Mouse (Mus musculus) Patski (cell line): ENCODE measurements around the gene ccdc198. TPM values are rescaled to one million over a fixed set of nuclear protein-coding genes. Genes with fewer than 3 reads are reported as not detected.

Experiments used
- ATAC-seq: fragments of 100-300 bp; one replicate; pipeline ENCODE4 v1.8.0; 2021
- CTCF ChIA-PET: fragments of 350-600 bp; sonication (Branson Sonifier 250); formaldehyde crosslinking; loops from one replicate; lab custom pipeline; 2022; ENCODE audit warnings: inconsistent platforms; lab: Charles Lee
- POLR2A ChIA-PET: fragments of 350-600 bp; sonication (Branson Sonifier 250); formaldehyde crosslinking; loops from one replicate; lab custom pipeline; 2022; ENCODE audit warnings: antibody characterized with exemption, inconsistent platforms; lab: Charles Lee
- DNase-seq: peaks from one replicate; pipeline ENCODE4 v3.0.0-alpha.2; 2011; ENCODE audit warnings: low read depth, low spot score
- H3K27me3 ChIP-seq: fragments of 371-371 bp; one replicate; pipeline ENCODE4 v1.5.1; 2021
- CTCF ChIP-seq: fragments of 100-300 bp; IDR thresholded peaks from one replicate; pipeline ENCODE4 v1.5.1; 2021
- in situ Hi-C: fragments of 300-500 bp; cut with MboI; formaldehyde crosslinking; loops from 3 replicates; pipeline ENCODE4 v1.11.1; 2018; ENCODE audit warnings: low pct_unique_long_range_greater_than_20kb, mixed read lengths
- polyA plus RNA-seq: library from polyadenylated mRNA; unstranded; gene quantifications from one replicate; pipeline ENCODE4 v1.2.3, GENCODE M21; 2021

ccdc198 gene
- polyA plus RNA-seq, 1 experiment from 2014 or later = 92.5 TPM

- TF ChIP-seq CTCF = no peak
- DNase-seq (no peak), ATAC-seq (no peak)
- ChIA-PET POLR2A (interaction anchor here (0.8 kb wide), 1 partner anchor 9 kb away, joined by 3 read pairs; no protein-coding TSS in a partner anchor), CTCF (interaction anchor here (1.1 kb wide), 1 partner anchor 10 kb away, joined by 3 read pairs; no protein-coding TSS in a partner anchor)
- in situ Hi-C loops = no loop called here
- H3K27me3 ChIP-seq = no peaks in the 10 kb centered on the region
These were observed 44.0 kb downstream of the ccdc198 start for GRCm38 (mm10) chr14:49201073-49201778.

DNA sequence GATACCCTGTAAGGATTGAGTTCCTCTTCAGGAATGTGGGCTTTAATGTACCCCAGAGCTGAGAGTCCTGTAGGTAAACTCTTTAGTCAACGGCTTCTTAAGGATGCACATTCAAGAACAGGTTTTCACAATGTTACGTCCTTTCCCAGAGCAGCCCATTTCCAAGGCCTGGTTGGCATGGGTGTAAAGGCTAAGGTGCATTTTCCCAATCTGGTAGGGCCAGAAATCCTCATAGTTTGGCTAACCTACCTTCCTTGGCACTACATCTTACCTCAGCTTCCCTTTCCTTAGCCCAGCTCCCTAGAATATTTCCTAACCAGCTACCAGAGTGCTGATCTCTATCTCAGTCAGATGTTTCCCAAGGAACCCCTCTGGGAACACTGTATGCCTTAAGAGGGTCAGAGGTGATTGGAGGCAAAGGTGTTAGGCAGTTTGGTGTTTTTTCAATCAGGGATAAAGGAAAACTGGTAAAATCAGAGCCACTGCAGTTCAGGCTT is 48.2 kb downstream of the ccdc198 start:
- ATAC-seq = no peak
- in situ Hi-C loops = no loop called here
- no peaks in the 10 kb centered on the region for H3K27me3 ChIP-seq
- ChIA-PET CTCF (interaction anchor here (1.6 kb wide), 1 partner anchor 17 kb away, joined by 7 read pairs; no protein-coding TSS in a partner anchor), POLR2A (no interaction called here)
- DNase-seq = no peak
- no peak for TF ChIP-seq CTCF

GRCm38 (mm10) chr14:49186270-49186669 is 59.0 kb downstream of the ccdc198 start:
- ChIA-PET POLR2A (no interaction called here), CTCF (no interaction called here)
- ATAC-seq = no peak
- in situ Hi-C loops = no loop called here
- H3K27me3 ChIP-seq = no peaks in the 10 kb centered on the region
- TF ChIP-seq CTCF = no peak
- DNase-seq = no peak

DNA sequence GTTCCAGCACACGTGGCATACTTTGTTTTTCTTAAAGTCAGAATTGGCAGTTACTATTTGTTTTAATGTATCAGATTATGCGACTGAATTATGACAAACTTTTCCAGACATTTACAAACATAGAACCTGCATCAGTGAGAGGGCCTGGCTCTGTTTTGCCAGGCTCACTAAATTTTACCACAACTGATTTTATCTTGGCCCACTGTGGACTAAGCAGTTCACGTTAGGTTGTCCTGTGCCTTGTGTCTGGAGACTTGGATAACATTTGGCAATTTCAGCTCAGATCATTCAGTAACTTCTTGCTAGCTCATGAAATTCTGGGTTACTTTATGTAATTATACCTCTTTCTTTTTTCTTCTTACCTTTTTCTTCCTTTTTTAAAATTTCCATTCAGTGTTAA is 65.5 kb downstream of the ccdc198 start:
- no peak for TF ChIP-seq CTCF
- POLR2A ChIA-PET = no interaction called here
- DNase-seq (no peak), ATAC-seq (no peak)
- CTCF ChIA-PET = interaction anchor here (1.7 to 2.6 kb wide), 2 partner anchors 9 to 17 kb away, joined by 4 to 7 read pairs; no protein-coding TSS in a partner anchor
- in situ Hi-C loops = no loop called here
- no peaks in the 10 kb centered on the region for H3K27me3 ChIP-seq

- POLR2A ChIA-PET = interaction anchor here (1.1 to 1.4 kb wide), 2 partner anchors 10 to 15 kb away, joined by 3 to 4 read pairs; no protein-coding TSS in a partner anchor
- ATAC-seq (peak; percentile 7), DNase-seq (no peak)
- no peaks in the 10 kb centered on the region for H3K27me3 ChIP-seq
- no peak for TF ChIP-seq CTCF
- in situ Hi-C loops = no loop called here
- CTCF ChIA-PET = interaction anchor here (1.0 to 3.1 kb wide), 3 partner anchors 11 to 20 kb away, joined by 3 to 12 read pairs (median 4); no protein-coding TSS in a partner anchor
These were observed 71.8 kb downstream of the ccdc198 start for GRCm38 (mm10) chr14:49173290-49174135.

DNA sequence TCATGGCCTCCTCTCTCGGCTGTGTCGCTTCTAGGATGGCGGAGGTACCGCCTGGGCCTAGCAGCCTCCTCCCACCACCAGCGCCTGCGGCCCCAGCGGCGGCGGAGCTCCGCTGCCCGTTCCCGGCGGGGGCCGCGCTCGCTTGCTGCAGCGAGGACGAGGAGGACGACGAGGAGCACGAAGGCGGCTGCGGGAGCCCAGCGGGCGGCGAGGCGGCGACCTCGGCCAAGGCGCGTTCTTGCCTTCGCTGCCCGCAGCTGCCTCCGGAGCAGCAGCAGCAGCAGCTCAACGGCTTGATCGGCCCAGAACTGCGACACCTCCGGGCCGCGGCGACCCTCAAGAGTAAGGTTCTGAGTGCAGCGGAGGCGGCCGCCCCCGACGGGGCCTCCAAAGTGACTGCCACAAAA is 72.7 kb downstream of the ccdc198 start:
- ATAC-seq (peak; percentile 72), DNase-seq (no peak)
- no peak for TF ChIP-seq CTCF
- in situ Hi-C loops = no loop called here
- ChIA-PET CTCF (interaction anchor here (3.1 kb wide), 1 partner anchor 12 kb away, joined by 12 read pairs; no protein-coding TSS in a partner anchor), POLR2A (interaction anchor here (1.4 kb wide), 1 partner anchor 11 kb away, joined by 4 read pairs; no protein-coding TSS in a partner anchor)
- H3K27me3 ChIP-seq = no peaks in the 10 kb centered on the region

DNA sequence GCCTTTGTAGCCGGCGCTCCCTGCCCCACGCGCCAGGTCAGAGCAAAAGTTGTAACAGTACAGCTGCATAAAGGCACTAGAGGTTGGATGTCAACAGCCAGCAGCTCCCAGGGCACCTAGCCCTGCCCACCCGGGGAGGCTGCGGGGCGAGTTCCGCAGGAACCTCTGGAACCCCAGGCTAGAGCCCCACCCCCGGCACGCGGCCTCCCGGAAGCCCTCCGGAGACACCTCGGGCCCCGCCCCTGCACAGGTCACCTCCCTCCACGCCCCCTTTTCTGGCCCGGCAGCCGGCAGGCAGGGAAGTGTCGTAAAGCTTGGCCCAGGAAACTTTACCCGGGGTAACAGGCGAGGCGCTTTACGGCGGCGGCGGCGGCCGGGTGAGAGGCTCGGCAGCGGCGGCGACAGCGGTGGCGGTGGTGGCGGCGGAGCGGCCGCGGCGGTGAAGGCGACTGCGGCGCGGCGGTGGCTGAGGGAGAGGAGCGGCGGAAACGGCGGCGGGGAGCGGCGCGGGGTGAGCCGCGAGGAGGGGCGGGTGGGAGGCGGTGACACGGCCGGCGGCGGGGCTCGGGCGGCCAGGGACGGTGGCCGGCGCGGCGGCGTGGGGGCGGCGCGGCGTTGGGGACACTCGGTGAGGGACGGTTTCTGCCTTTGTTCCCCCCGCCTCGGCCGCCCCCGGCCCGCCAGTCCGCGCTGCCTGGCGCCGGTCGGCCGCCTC is 73.2 kb downstream of the ccdc198 start, which contains the start of gene Naa30:
TSS of gene Naa30 (plus strand) at position 360 of the 715 bp plus-strand sequence.
- ATAC-seq = peak; percentile 91
- ChIA-PET CTCF (interaction anchor here (1.3 to 3.1 kb wide), 3 partner anchors 9 to 18 kb away, joined by 4 to 12 read pairs (median 4); no protein-coding TSS in a partner anchor), POLR2A (no interaction called here)
- DNase-seq = peak; percentile 68
- in situ Hi-C loops = no loop called here
- H3K27me3 ChIP-seq = no peaks in the 10 kb centered on the region
- TF ChIP-seq CTCF = no peak

DNA sequence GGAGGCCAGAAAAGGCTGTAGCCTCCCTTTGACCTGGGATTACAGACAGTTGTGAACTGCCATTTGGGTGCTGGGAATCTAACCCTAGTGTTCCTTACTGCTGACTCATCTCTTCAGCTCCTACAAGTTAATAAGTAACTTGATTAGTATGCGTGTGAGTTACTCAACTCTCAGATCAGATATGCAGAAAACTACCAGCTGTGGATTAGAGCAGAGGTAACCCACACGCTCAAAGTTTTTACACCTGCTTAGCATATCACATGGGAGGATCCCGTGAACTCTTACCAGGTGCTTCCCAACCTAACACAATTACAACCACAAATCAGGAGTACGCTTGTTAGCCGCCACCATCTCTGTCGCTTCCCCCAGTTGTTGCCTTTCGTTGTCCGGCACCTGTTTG is 74.0 kb downstream of the ccdc198 start:
- TF ChIP-seq CTCF = no peak
- CTCF ChIA-PET = interaction anchor here (1.3 to 1.7 kb wide), 2 partner anchors 9 to 18 kb away, joined by 4 read pairs; no protein-coding TSS in a partner anchor
- ATAC-seq (no peak), DNase-seq (no peak)
- in situ Hi-C loops = no loop called here
- POLR2A ChIA-PET = no interaction called here
- H3K27me3 ChIP-seq = no peaks in the 10 kb centered on the region

Other genes with a start within 250 kb of the ccdc198 start
- gene Ap5m1, start 179.4 kb downstream of the ccdc198 start, polyA plus RNA-seq = 17.2 TPM
- 38.4 TPM for gene Exoc5, start 178.8 kb downstream of the ccdc198 start, polyA plus RNA-seq
- gene Naa30, start 73.2 kb downstream of the ccdc198 start, polyA plus RNA-seq = 20.8 TPM